Mouse (Mus musculus) neural tube, embryonic 12.5 days (tissue): ENCODE results near the gene Trim71. TPM values are rescaled to one million over a fixed set of nuclear protein-coding genes. Genes with fewer than 3 reads are reported as not detected.
A peak's percentile ranks its signal among the peaks of the same experiment; 100 is the strongest.
"Not testable (repeated sequence)": the region's sequence is repeated elsewhere in the genome, so short reads cannot be mapped to it uniquely, and the experiment has no call there.

Experiments
- ATAC-seq: fragments of 200-750 bp; cut with Nextera tagmentation; 2 replicates; pipeline ENCODE4 v1.8.0; 2017; ENCODE audit warnings: low read depth, mild to moderate bottlenecking, moderate TSS enrichment, moderate library complexity; ENCODE audit not compliant: low FRiP score
- H3K27ac ChIP-seq: fragments of 300-500 bp; sonication (generic); 2 replicates; pipeline ENCODE4 v1.5.1; 2016
- H3K27me3 ChIP-seq: fragments of 300-500 bp; sonication (generic); replicated peaks from 2 replicates; pipeline ENCODE4 v1.6.1; 2016; ENCODE audit warnings: mild to moderate bottlenecking
- H3K36me3 ChIP-seq: fragments of 300-500 bp; sonication (generic); 2 replicates; pipeline ENCODE4 v1.6.1; 2016; ENCODE audit warnings: mild to moderate bottlenecking
- H3K4me1 ChIP-seq: fragments of 300-500 bp; sonication (generic); 2 replicates; pipeline ENCODE4 v1.6.1; 2016
- H3K4me2 ChIP-seq: fragments of 300-500 bp; sonication (generic); replicated peaks from 2 replicates; pipeline ENCODE4 v1.6.1; 2016; ENCODE audit warnings: mild to moderate bottlenecking
- H3K4me3 ChIP-seq: fragments of 300-500 bp; sonication (generic); 2 replicates; pipeline ENCODE4 v1.5.1; 2016
- H3K9ac ChIP-seq: fragments of 300-500 bp; sonication (generic); 2 replicates; pipeline ENCODE4 v1.6.1; 2016; ENCODE audit warnings: mild to moderate bottlenecking
- H3K9me3 ChIP-seq: fragments of 300-500 bp; sonication (generic); 2 replicates; pipeline ENCODE4 v1.6.1; 2016; ENCODE audit warnings: mild to moderate bottlenecking
- WGBS: fragments of 180-500 bp; shearing (Covaris S2); methylation state at CpG from one replicate; pipeline ENCODE4 v1.1.7; 2016; 5-methylcytosine and 5-hydroxymethylcytosine counted together
- polyA plus RNA-seq: library from polyadenylated mRNA; unstranded; fragments of >200 nt; fragmentation: Nextera tagmentation; extraction: Ambion mirVana; gene quantifications from 2 replicates; pipeline ENCODE4 v1.2.1, GENCODE M21; 2016

Trim71 gene
- polyA plus RNA-seq, 1 experiment from 2014 or later, result 0.98 TPM

- ATAC-seq, result no peak
- no peak overlapping the region for H3K4me3 ChIP-seq
- H3K4me2 ChIP-seq, result no peak overlapping the region
- H3K36me3 ChIP-seq, result no peaks in the 10 kb centered on the region
- no peaks in the 10 kb centered on the region for H3K27me3 ChIP-seq
- peaks cover 26% of the 10 kb centered on the region for H3K4me1 ChIP-seq
- no peaks in the 10 kb centered on the region for H3K9me3 ChIP-seq
- 81% methylated on average over 4 of the region's 4 CpGs for WGBS
- no peak overlapping the region for H3K27ac ChIP-seq
- no peak overlapping the region for H3K9ac ChIP-seq
Measured at GRCm38 (mm10) chr9:114533848-114534247, 30.3 kb downstream of the Trim71 start.

- H3K9ac ChIP-seq, result no peak overlapping the region
- no peaks in the 10 kb centered on the region for H3K27me3 ChIP-seq
- H3K36me3 ChIP-seq, result no peaks in the 10 kb centered on the region
- ATAC-seq, result no peak
- H3K9me3 ChIP-seq, result no peaks in the 10 kb centered on the region
- H3K4me2 ChIP-seq, result peak overlapping the region; percentile 24; the same call in 1 of the 2 replicates
- peaks cover 32% of the 10 kb centered on the region for H3K4me1 ChIP-seq
- no peak overlapping the region for H3K27ac ChIP-seq
- no peak overlapping the region for H3K4me3 ChIP-seq
- WGBS, result 15% methylated on average over 11 of the region's 11 CpGs
Measured at GRCm38 (mm10) chr9:114531276-114531675, 32.9 kb downstream of the Trim71 start.

- no peaks in the 10 kb centered on the region for H3K27me3 ChIP-seq
- no peak for ATAC-seq
- peaks cover 40% of the 10 kb centered on the region for H3K4me1 ChIP-seq
- H3K27ac ChIP-seq, result no peak overlapping the region
- H3K4me2 ChIP-seq, result no peak overlapping the region
- no peak overlapping the region for H3K9ac ChIP-seq
- H3K36me3 ChIP-seq, result no peaks in the 10 kb centered on the region
- 51% methylated on average over 9 of the region's 9 CpGs for WGBS
- no peak overlapping the region for H3K4me3 ChIP-seq
- no peaks in the 10 kb centered on the region for H3K9me3 ChIP-seq
Measured at GRCm38 (mm10) chr9:114528680-114529048, 35.5 kb downstream of the Trim71 start.

- no peak overlapping the region for H3K9ac ChIP-seq
- ATAC-seq, result no peak
- no peaks in the 10 kb centered on the region for H3K36me3 ChIP-seq
- H3K4me1 ChIP-seq, result peaks cover 40% of the 10 kb centered on the region
- H3K4me2 ChIP-seq, result peak overlapping the region; percentile 45
- H3K27me3 ChIP-seq, result no peaks in the 10 kb centered on the region
- no peak overlapping the region for H3K27ac ChIP-seq
- WGBS, result 8% methylated on average over 17 of the region's 17 CpGs
- H3K4me3 ChIP-seq, result no peak overlapping the region
- no peaks in the 10 kb centered on the region for H3K9me3 ChIP-seq
Measured at GRCm38 (mm10) chr9:114527992-114528679, 36.0 kb downstream of the Trim71 start.

GRCm38 (mm10) chr9:114527085-114527484 is 37.1 kb downstream of the Trim71 start:
- ATAC-seq, result peak; percentile 54
- Histone ChIP-seq H3K4me2 (peak overlapping the region; percentile 49), H3K4me3 (no peak overlapping the region)

GRCm38 (mm10) chr9:114526581-114526980 is 37.6 kb downstream of the Trim71 start:
- Histone ChIP-seq H3K36me3 (no peaks in the 10 kb centered on the region), H3K4me3 (peak overlapping the region; percentile 7; the same call in 1 of the 2 replicates), H3K4me2 (peak overlapping the region; percentile 49), H3K9me3 (no peaks in the 10 kb centered on the region), H3K27me3 (no peaks in the 10 kb centered on the region), H3K4me1 (peaks cover 37% of the 10 kb centered on the region), H3K27ac (0 out of 2 replicates have a peak overlapping the region, but pooled peaks have one; percentile 37), H3K9ac (0 out of 2 replicates have a peak overlapping the region, but pooled peaks have one; percentile 29)
- 5% methylated on average over 8 of the region's 8 CpGs for WGBS
- no peak for ATAC-seq

More at GRCm38 (mm10) chr9:114527085-114527484, 37.1 kb downstream of the Trim71 start:
- Histone ChIP-seq H3K27ac (no peak overlapping the region), H3K27me3 (no peaks in the 10 kb centered on the region), H3K9ac (0 out of 2 replicates have a peak overlapping the region, but pooled peaks have one; percentile 29), H3K4me1 (peaks cover 40% of the 10 kb centered on the region), H3K36me3 (no peaks in the 10 kb centered on the region), H3K9me3 (no peaks in the 10 kb centered on the region)
- 1% methylated on average over 16 of the region's 16 CpGs for WGBS

- no peaks in the 10 kb centered on the region for H3K9me3 ChIP-seq
- H3K36me3 ChIP-seq, result no peaks in the 10 kb centered on the region
- H3K27me3 ChIP-seq, result no peaks in the 10 kb centered on the region
- H3K4me3 ChIP-seq, result no peak overlapping the region
- ATAC-seq, result no peak; the same call in 1 of the 2 replicates
- peak overlapping the region; percentile 49 for H3K4me2 ChIP-seq
- WGBS, result 4% methylated on average over 8 of the region's 8 CpGs
- peaks cover 30% of the 10 kb centered on the region for H3K4me1 ChIP-seq
- no peak overlapping the region for H3K9ac ChIP-seq
- no peak overlapping the region for H3K27ac ChIP-seq
Measured at GRCm38 (mm10) chr9:114525891-114526290, 38.3 kb downstream of the Trim71 start.

GRCm38 (mm10) chr9:114525073-114525633 is 39.0 kb downstream of the Trim71 start:
- Histone ChIP-seq H3K4me1 (peaks cover 25% of the 10 kb centered on the region), H3K9me3 (no peaks in the 10 kb centered on the region), H3K27ac (no peak overlapping the region), H3K4me3 (no peak overlapping the region), H3K36me3 (no peaks in the 10 kb centered on the region), H3K4me2 (no peak overlapping the region), H3K27me3 (no peaks in the 10 kb centered on the region), H3K9ac (no peak overlapping the region)
- ATAC-seq, result no peak
- WGBS, result 88% methylated on average over 15 of the region's 15 CpGs

- no peaks in the 10 kb centered on the region for H3K27me3 ChIP-seq
- H3K4me1 ChIP-seq, result peaks cover 18% of the 10 kb centered on the region
- no peaks in the 10 kb centered on the region for H3K9me3 ChIP-seq
- H3K4me3 ChIP-seq, result no peak overlapping the region
- no peak overlapping the region for H3K27ac ChIP-seq
- no peak overlapping the region for H3K9ac ChIP-seq
- WGBS, result 92% methylated on average over 9 of the region's 9 CpGs
- no peak for ATAC-seq
- H3K36me3 ChIP-seq, result no peaks in the 10 kb centered on the region
- H3K4me2 ChIP-seq, result no peak overlapping the region
Measured at GRCm38 (mm10) chr9:114522501-114522900, 41.7 kb downstream of the Trim71 start.

GRCm38 (mm10) chr9:114522041-114522440 is 42.1 kb downstream of the Trim71 start:
- WGBS, result 67% methylated on average over 5 of the region's 5 CpGs
- H3K4me2 ChIP-seq, result no peak overlapping the region
- no peaks in the 10 kb centered on the region for H3K36me3 ChIP-seq
- H3K9me3 ChIP-seq, result no peaks in the 10 kb centered on the region
- no peaks in the 10 kb centered on the region for H3K27me3 ChIP-seq
- no peak overlapping the region for H3K4me3 ChIP-seq
- no peak overlapping the region for H3K27ac ChIP-seq
- no peak for ATAC-seq
- H3K4me1 ChIP-seq, result peaks cover 16% of the 10 kb centered on the region
- H3K9ac ChIP-seq, result no peak overlapping the region

GRCm38 (mm10) chr9:114520529-114520928 is 43.6 kb downstream of the Trim71 start:
- H3K4me1 ChIP-seq, H3K36me3 ChIP-seq, H3K27me3 ChIP-seq, H3K4me3 ChIP-seq, H3K4me2 ChIP-seq, ATAC-seq, H3K9me3 ChIP-seq, H3K9ac ChIP-seq, H3K27ac ChIP-seq: not testable (repeated sequence)
- WGBS, result 79% methylated on average over 4 of the region's 4 CpGs

GRCm38 (mm10) chr9:114518812-114519477 is 45.2 kb downstream of the Trim71 start:
- Histone ChIP-seq H3K27me3 (no peaks in the 10 kb centered on the region), H3K4me2 (no peak overlapping the region), H3K27ac (no peak overlapping the region), H3K36me3 (peaks cover 18% of the 10 kb centered on the region), H3K9ac (no peak overlapping the region), H3K4me1 (0 out of 2 replicates have a peak, but pooled peaks cover 3% of the 10 kb centered on the region), H3K4me3 (no peak overlapping the region), H3K9me3 (peaks cover 2% of the 10 kb centered on the region)
- 52% methylated on average over 9 of the region's 9 CpGs for WGBS
- no peak for ATAC-seq
